Mouse (Mus musculus): ENCODE data around the gene Snx29. TPM values are rescaled to one million over a fixed set of nuclear protein-coding genes. Genes with fewer than 3 reads are reported as not detected.

Gene Snx29
- total and polyA plus RNA-seq, 2 experiments, result 2.0 to 10.3 TPM

GRCm38 (mm10) chr16:11460210-11460609 lies 137.5 kb downstream of the Snx29 start:
- no peak overlapping the region for H3K27ac ChIP-seq (replicated peaks; ENCODE audit: insufficient read depth, low read depth, low read length)
- no peaks in the 10 kb centered on the region for H3K27me3 ChIP-seq (ENCODE audit: control insufficient read depth, insufficient read depth, low read length)
- DNase-seq (ENCODE audit: extremely low read depth, low read depth, low spot score), result no peak
- H3K9ac ChIP-seq (ENCODE audit: low read depth, low read length), result no peak overlapping the region
- H3K79me2 ChIP-seq (ENCODE audit: control insufficient read depth, insufficient read depth, low read length), result no peaks in the 10 kb centered on the region
- TF ChIP-seq CTCF (IDR thresholded peaks at IDR 0.05; ENCODE audit: low read depth, low read length), result no peak
- no peak for TF ChIP-seq POLR2A (IDR thresholded peaks at IDR 0.05; ENCODE audit: extremely low read depth, insufficient read depth, low read length)
- H3K4me1 ChIP-seq (ENCODE audit: control insufficient read depth, insufficient read depth, low read length), result peaks cover 3% of the 10 kb centered on the region; the same call in 1 of the 2 replicates
- H3K4me3 ChIP-seq (ENCODE audit: insufficient read depth, low read depth, low read length), result no peak overlapping the region
- peaks cover 26% of the 10 kb centered on the region; the same call in 1 of the 2 replicates for H3K36me3 ChIP-seq (ENCODE audit: control insufficient read depth, insufficient read depth, low read length)
- WGBS, result 98% methylated on average over 1 of the region's 1 CpGs

GRCm38 (mm10) chr16:11461612-11462011 lies 138.9 kb downstream of the Snx29 start:
- H3K27ac ChIP-seq (replicated peaks; ENCODE audit: insufficient read depth, low read depth, low read length), result peak overlapping the region; percentile 18; the same call in 1 of the 2 replicates
- peaks cover 24% of the 10 kb centered on the region; the same call in 1 of the 2 replicates for H3K36me3 ChIP-seq (ENCODE audit: control insufficient read depth, insufficient read depth, low read length)
- no peak overlapping the region for H3K9ac ChIP-seq (ENCODE audit: low read depth, low read length)
- 75% methylated on average over 7 of the region's 7 CpGs for WGBS
- DNase-seq (ENCODE audit: extremely low read depth, low read depth, low spot score), result peak; percentile 27
- H3K27me3 ChIP-seq (ENCODE audit: control insufficient read depth, insufficient read depth, low read length), result no peaks in the 10 kb centered on the region
- H3K4me3 ChIP-seq (ENCODE audit: insufficient read depth, low read depth, low read length), result no peak overlapping the region
- H3K79me2 ChIP-seq (ENCODE audit: control insufficient read depth, insufficient read depth, low read length), result no peaks in the 10 kb centered on the region
- peaks cover 3% of the 10 kb centered on the region; the same call in 1 of the 2 replicates for H3K4me1 ChIP-seq (ENCODE audit: control insufficient read depth, insufficient read depth, low read length)
- TF ChIP-seq POLR2A (IDR thresholded peaks at IDR 0.05; ENCODE audit: extremely low read depth, insufficient read depth, low read length) (no peak), CTCF (IDR thresholded peaks at IDR 0.05; ENCODE audit: low read depth, low read length) (no peak)

- Histone ChIP-seq H3K27me3 (ENCODE audit: control insufficient read depth, insufficient read depth, low read length) (no peaks in the 10 kb centered on the region), H3K9ac (ENCODE audit: low read depth, low read length) (no peak overlapping the region), H3K36me3 (ENCODE audit: control insufficient read depth, insufficient read depth, low read length) (peaks cover 11% of the 10 kb centered on the region; the same call in 1 of the 2 replicates), H3K79me2 (ENCODE audit: control insufficient read depth, insufficient read depth, low read length) (no peaks in the 10 kb centered on the region), H3K27ac (replicated peaks; ENCODE audit: insufficient read depth, low read depth, low read length) (no peak overlapping the region), H3K4me1 (ENCODE audit: control insufficient read depth, insufficient read depth, low read length) (no peaks in the 10 kb centered on the region; the same call in 1 of the 2 replicates), H3K4me3 (ENCODE audit: insufficient read depth, low read depth, low read length) (no peak overlapping the region)
- TF ChIP-seq POLR2A (IDR thresholded peaks at IDR 0.05; ENCODE audit: extremely low read depth, insufficient read depth, low read length) (no peak), CTCF (IDR thresholded peaks at IDR 0.05; ENCODE audit: low read depth, low read length) (peak; percentile 73)
- DNase-seq (ENCODE audit: extremely low read depth, low read depth, low spot score), result no peak
- 72% methylated on average over 15 of the region's 15 CpGs for WGBS
These were observed 145.9 kb downstream of the Snx29 start for GRCm38 (mm10) chr16:11468533-11469179.

GRCm38 (mm10) chr16:11469491-11469890 lies 146.8 kb downstream of the Snx29 start:
- peaks cover 7% of the 10 kb centered on the region; the same call in 1 of the 2 replicates for H3K36me3 ChIP-seq (ENCODE audit: control insufficient read depth, insufficient read depth, low read length)
- no peak overlapping the region for H3K27ac ChIP-seq (replicated peaks; ENCODE audit: insufficient read depth, low read depth, low read length)
- DNase-seq (ENCODE audit: extremely low read depth, low read depth, low spot score), result no peak
- H3K79me2 ChIP-seq (ENCODE audit: control insufficient read depth, insufficient read depth, low read length), result no peaks in the 10 kb centered on the region
- H3K4me3 ChIP-seq (ENCODE audit: insufficient read depth, low read depth, low read length), result no peak overlapping the region
- 84% methylated on average over 3 of the region's 3 CpGs for WGBS
- H3K9ac ChIP-seq (ENCODE audit: low read depth, low read length), result no peak overlapping the region
- H3K4me1 ChIP-seq (ENCODE audit: control insufficient read depth, insufficient read depth, low read length), result no peaks in the 10 kb centered on the region; the same call in 1 of the 2 replicates
- H3K27me3 ChIP-seq (ENCODE audit: control insufficient read depth, insufficient read depth, low read length), result no peaks in the 10 kb centered on the region
- no peak for TF ChIP-seq POLR2A (IDR thresholded peaks at IDR 0.05; ENCODE audit: extremely low read depth, insufficient read depth, low read length)
- no peak for TF ChIP-seq CTCF (IDR thresholded peaks at IDR 0.05; ENCODE audit: low read depth, low read length)

GRCm38 (mm10) chr16:11471246-11471645 lies 148.5 kb downstream of the Snx29 start:
- no peak for TF ChIP-seq CTCF (IDR thresholded peaks at IDR 0.05; ENCODE audit: low read depth, low read length)
- no peak for TF ChIP-seq POLR2A (IDR thresholded peaks at IDR 0.05; ENCODE audit: extremely low read depth, insufficient read depth, low read length)
- no peak overlapping the region for H3K27ac ChIP-seq (replicated peaks; ENCODE audit: insufficient read depth, low read depth, low read length)
- no peak for DNase-seq (ENCODE audit: extremely low read depth, low read depth, low spot score)
- H3K4me1 ChIP-seq (ENCODE audit: control insufficient read depth, insufficient read depth, low read length), result no peaks in the 10 kb centered on the region; the same call in 1 of the 2 replicates
- peaks cover 6% of the 10 kb centered on the region; the same call in 1 of the 2 replicates for H3K36me3 ChIP-seq (ENCODE audit: control insufficient read depth, insufficient read depth, low read length)
- no peak overlapping the region for H3K4me3 ChIP-seq (ENCODE audit: insufficient read depth, low read depth, low read length)
- no peaks in the 10 kb centered on the region for H3K27me3 ChIP-seq (ENCODE audit: control insufficient read depth, insufficient read depth, low read length)
- WGBS, result 94% methylated on average over 2 of the region's 2 CpGs
- no peaks in the 10 kb centered on the region for H3K79me2 ChIP-seq (ENCODE audit: control insufficient read depth, insufficient read depth, low read length)
- no peak overlapping the region for H3K9ac ChIP-seq (ENCODE audit: low read depth, low read length)

GRCm38 (mm10) chr16:11472852-11473251 lies 150.1 kb downstream of the Snx29 start:
- no peaks in the 10 kb centered on the region for H3K79me2 ChIP-seq (ENCODE audit: control insufficient read depth, insufficient read depth, low read length)
- H3K9ac ChIP-seq (ENCODE audit: low read depth, low read length), result no peak overlapping the region
- TF ChIP-seq CTCF (IDR thresholded peaks at IDR 0.05; ENCODE audit: low read depth, low read length), result no peak
- TF ChIP-seq POLR2A (IDR thresholded peaks at IDR 0.05; ENCODE audit: extremely low read depth, insufficient read depth, low read length), result no peak
- no peaks in the 10 kb centered on the region; the same call in 1 of the 2 replicates for H3K4me1 ChIP-seq (ENCODE audit: control insufficient read depth, insufficient read depth, low read length)
- H3K27me3 ChIP-seq (ENCODE audit: control insufficient read depth, insufficient read depth, low read length), result no peaks in the 10 kb centered on the region
- H3K36me3 ChIP-seq (ENCODE audit: control insufficient read depth, insufficient read depth, low read length), result peaks cover 5% of the 10 kb centered on the region; the same call in 1 of the 2 replicates
- H3K4me3 ChIP-seq (ENCODE audit: insufficient read depth, low read depth, low read length), result no peak overlapping the region
- no peak for DNase-seq (ENCODE audit: extremely low read depth, low read depth, low spot score)
- 90% methylated on average over 4 of the region's 4 CpGs for WGBS
- H3K27ac ChIP-seq (replicated peaks; ENCODE audit: insufficient read depth, low read depth, low read length), result no peak overlapping the region
